Mouse (Mus musculus) liver, embryonic 16.5 days (tissue): ENCODE results near the gene Gal. TPM values are rescaled to one million over a fixed set of nuclear protein-coding genes. Genes with fewer than 3 reads are reported as not detected.

ENCODE experiments used
- ATAC-seq: fragments of 200-750 bp; cut with Nextera tagmentation; 2 replicates; pipeline ENCODE4 v1.8.0; 2017; ENCODE audit warnings: low read depth, mild to moderate bottlenecking, moderate number of reproducible peaks, moderate library complexity
- H3K27ac ChIP-seq: fragments of 300-500 bp; sonication (generic); 2 replicates; pipeline ENCODE4 v1.5.1; 2014; ENCODE audit warnings: mild to moderate bottlenecking, low read length
- H3K27me3 ChIP-seq: fragments of 300-500 bp; sonication (generic); 2 replicates; pipeline ENCODE4 v1.6.1; 2014; ENCODE audit warnings: low read depth, low read length, mixed read lengths; ENCODE audit not compliant: control insufficient read depth, insufficient read depth
- H3K36me3 ChIP-seq: fragments of 300-500 bp; sonication (generic); 2 replicates; pipeline ENCODE4 v1.6.1; 2014; ENCODE audit warnings: mild to moderate bottlenecking; ENCODE audit not compliant: control insufficient read depth, insufficient read depth
- H3K4me1 ChIP-seq: fragments of 300-500 bp; sonication (generic); 2 replicates; pipeline ENCODE4 v1.6.1; 2014; ENCODE audit warnings: low read depth, low read length, mixed read lengths; ENCODE audit not compliant: control insufficient read depth
- H3K4me2 ChIP-seq: fragments of 300-500 bp; sonication (generic); 2 replicates; pipeline ENCODE4 v1.6.1; 2014; ENCODE audit warnings: low read depth, low read length, mixed read lengths
- H3K4me3 ChIP-seq: fragments of 300-500 bp; sonication (generic); 2 replicates; pipeline ENCODE4 v1.5.1; 2014; ENCODE audit warnings: low read depth, mild to moderate bottlenecking, low read length
- H3K9ac ChIP-seq: fragments of 300-500 bp; sonication (generic); 2 replicates; pipeline ENCODE4 v1.6.1; 2014; ENCODE audit warnings: low read depth, low read length
- H3K9me3 ChIP-seq: fragments of 300-500 bp; sonication (generic); replicated peaks from 2 replicates; pipeline ENCODE4 v1.6.1; 2016; ENCODE audit warnings: low read length; ENCODE audit not compliant: control insufficient read depth
- WGBS: fragments of 180-500 bp; shearing (Covaris S2); extraction: QIAGEN DNeasy Blood & Tissue Kit; methylation state at CpG from one replicate; pipeline ENCODE4 v1.1.7; 2014; ENCODE audit not compliant: insufficient replicate concordance; 5-methylcytosine and 5-hydroxymethylcytosine counted together
- polyA plus RNA-seq: library from polyadenylated mRNA; unstranded; fragments of >200 nt; fragmentation: Nextera tagmentation; extraction: Ambion mirVana; gene quantifications from 2 replicates; pipeline ENCODE4 v1.2.1, GENCODE M21; 2015

The Gal gene
- polyA plus RNA-seq, 1 experiment from 2014 or later = not detected

DNA sequence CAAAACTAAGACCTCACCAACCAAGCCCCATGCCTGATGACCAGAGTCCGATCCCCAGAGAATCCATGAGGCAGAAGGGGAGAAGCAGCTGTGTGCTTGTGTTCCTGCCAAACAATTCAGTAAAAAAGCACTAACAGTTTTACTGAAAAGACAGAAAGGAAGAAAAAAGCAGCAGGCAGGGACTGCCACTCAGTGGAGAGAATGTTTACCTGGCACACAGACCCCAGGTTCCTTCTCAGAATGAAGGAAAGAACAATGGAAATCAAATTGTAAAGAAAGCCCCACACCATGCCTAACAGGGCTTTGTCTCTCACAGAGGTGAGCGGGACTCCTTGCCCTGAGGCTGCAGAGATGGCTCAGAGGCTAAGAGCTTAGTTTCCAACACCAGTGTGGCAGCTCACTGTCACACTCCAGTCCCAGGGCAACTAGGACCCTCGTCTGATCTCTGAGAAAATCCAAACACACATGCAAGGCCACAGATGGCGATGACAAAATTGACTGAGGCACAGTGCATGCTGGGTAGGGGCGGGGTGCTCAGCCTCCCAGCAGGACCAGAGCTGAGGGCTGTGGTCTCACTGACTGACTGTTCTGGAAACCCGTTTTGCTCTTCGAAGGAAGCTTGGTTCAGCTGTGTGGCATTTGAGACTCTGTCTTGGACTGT, 14.9 kb upstream of the Gal start:
- H3K4me2 ChIP-seq = no peak overlapping the region
- H3K27ac ChIP-seq = no peak overlapping the region
- no peaks in the 10 kb centered on the region for H3K27me3 ChIP-seq
- no peaks in the 10 kb centered on the region for H3K9me3 ChIP-seq
- H3K36me3 ChIP-seq = no peaks in the 10 kb centered on the region
- no peak overlapping the region for H3K4me3 ChIP-seq
- 51% methylated on average over 7 of the region's 7 CpGs for WGBS
- no peaks in the 10 kb centered on the region for H3K4me1 ChIP-seq
- no peak overlapping the region for H3K9ac ChIP-seq
- no peak for ATAC-seq

DNA sequence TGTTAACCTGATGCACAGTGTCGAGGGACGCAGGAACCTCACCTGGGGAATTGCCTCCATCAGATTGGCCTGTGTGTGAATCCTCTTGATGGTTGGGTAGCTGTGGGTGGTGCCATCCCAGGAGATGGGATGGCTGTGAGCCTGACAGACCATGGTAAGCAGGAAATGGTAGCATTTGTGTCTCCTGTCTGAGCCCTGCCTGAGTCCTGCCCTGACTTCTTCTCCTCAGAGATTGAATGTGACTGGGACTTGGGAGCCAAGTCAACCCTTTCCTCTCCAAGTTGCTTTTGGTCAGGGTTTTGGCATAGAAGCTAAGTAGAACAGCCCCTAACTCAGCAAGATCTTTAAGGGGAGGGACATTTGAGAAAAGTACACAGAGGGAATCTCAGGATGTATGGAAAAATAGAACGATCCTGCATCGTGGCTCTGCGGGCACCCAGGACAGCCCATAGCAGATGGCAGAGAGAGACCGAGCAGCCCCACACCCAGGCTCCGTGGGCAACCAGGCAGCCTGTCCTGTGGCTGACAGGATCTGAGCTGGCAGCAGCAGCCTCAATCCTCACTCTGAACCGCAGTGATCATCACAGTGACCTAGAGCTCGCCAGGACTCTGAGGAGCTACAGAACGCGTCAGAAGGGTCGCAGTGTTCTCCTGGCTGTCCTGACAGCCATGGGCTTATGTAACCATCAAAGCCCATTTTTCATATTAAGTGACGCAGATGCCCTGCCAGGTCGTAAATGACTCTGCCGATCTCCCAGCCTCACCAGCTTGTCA, 13.9 kb upstream of the Gal start:
- Histone ChIP-seq H3K27me3 (no peaks in the 10 kb centered on the region), H3K4me3 (no peak overlapping the region), H3K9ac (no peak overlapping the region), H3K27ac (no peak overlapping the region), H3K36me3 (no peaks in the 10 kb centered on the region), H3K4me2 (no peak overlapping the region), H3K9me3 (no peaks in the 10 kb centered on the region), H3K4me1 (no peaks in the 10 kb centered on the region)
- no peak for ATAC-seq
- WGBS = 70% methylated on average over 15 of the region's 15 CpGs

DNA sequence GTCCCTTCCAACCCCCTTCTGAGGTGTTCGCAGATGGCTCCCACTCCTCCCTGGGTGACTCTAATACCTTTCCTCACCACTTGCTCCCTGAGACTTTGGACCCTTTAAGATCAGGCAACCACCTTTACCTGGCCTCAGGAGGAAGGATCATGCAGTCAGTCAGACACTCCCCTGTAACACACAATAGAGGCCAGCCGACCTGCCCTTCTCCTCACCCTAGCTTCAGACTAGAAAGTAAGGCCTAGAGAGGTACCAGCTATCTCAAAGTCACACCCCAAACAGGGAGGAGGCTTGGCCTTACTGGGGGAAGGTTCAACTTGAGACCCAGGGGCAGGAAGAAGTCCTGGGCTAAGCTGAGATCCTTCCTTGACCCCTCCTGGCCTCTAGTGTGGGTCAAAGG, 9.9 kb upstream of the Gal start:
- Histone ChIP-seq H3K27ac (no peak overlapping the region), H3K9me3 (no peaks in the 10 kb centered on the region), H3K4me2 (no peak overlapping the region), H3K4me3 (no peak overlapping the region), H3K9ac (no peak overlapping the region), H3K27me3 (no peaks in the 10 kb centered on the region), H3K4me1 (no peaks in the 10 kb centered on the region; the same call in 1 of the 2 replicates), H3K36me3 (no peaks in the 10 kb centered on the region)
- no peak for ATAC-seq
- WGBS = 67% methylated on average over 2 of the region's 2 CpGs

DNA sequence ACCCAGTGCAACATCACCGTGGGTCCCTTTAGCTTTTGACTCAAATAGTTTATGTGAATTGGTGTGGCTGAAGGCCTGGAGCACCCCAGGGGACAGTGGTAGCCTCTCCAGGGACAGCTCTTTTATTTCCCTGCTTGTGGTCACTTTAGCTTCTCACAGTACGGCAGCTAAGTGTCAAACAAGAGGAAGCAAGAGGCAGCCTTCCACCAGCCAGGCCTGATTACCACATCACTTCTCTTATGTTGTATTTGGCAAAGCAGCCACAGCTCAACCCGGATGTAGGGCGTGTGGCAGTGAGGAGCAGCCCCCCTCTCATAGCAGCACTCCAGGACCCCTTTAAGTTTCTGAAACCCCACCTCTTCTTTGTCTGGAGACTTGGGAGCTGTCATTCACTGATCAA, 8.6 kb upstream of the Gal start:
- no peaks in the 10 kb centered on the region; the same call in 1 of the 2 replicates for H3K9me3 ChIP-seq
- H3K4me3 ChIP-seq = no peak overlapping the region
- 26% methylated on average over 4 of the region's 4 CpGs for WGBS
- H3K4me1 ChIP-seq = no peaks in the 10 kb centered on the region; the same call in 1 of the 2 replicates
- H3K27me3 ChIP-seq = no peaks in the 10 kb centered on the region
- H3K9ac ChIP-seq = no peak overlapping the region
- H3K4me2 ChIP-seq = no peak overlapping the region
- H3K27ac ChIP-seq = 0 out of 2 replicates have a peak overlapping the region, but pooled peaks have one; percentile 5
- H3K36me3 ChIP-seq = no peaks in the 10 kb centered on the region
- 0 out of 2 replicates have a peak, but pooled peaks have one; percentile 3 for ATAC-seq

DNA sequence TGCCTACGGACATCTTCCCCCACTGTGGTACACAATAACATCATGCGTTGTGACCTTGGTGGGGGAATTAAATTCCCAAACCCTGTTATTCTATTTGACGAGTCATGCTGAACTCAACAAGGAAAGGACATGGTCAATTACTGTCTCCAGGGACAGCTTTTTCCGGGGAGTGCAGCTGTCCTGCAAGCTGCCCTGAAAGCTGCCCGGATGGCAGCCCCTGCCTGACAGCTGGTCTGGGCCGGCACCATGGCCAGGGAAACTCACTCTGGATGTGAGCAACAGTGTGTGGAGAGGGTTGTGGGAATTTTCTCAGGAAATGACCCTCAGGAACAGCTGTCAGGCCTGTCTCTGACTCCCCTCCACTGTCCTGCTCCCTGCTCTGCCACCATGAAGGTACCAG, 8.1 kb upstream of the Gal start:
- Histone ChIP-seq H3K27ac (no peak overlapping the region; the same call in 1 of the 2 replicates), H3K27me3 (no peaks in the 10 kb centered on the region), H3K4me2 (no peak overlapping the region), H3K4me1 (no peaks in the 10 kb centered on the region; the same call in 1 of the 2 replicates), H3K9ac (no peak overlapping the region), H3K9me3 (no peaks in the 10 kb centered on the region; the same call in 1 of the 2 replicates), H3K36me3 (no peaks in the 10 kb centered on the region), H3K4me3 (no peak overlapping the region)
- 72% methylated on average over 6 of the region's 6 CpGs for whole genome bisulfite sequencing
- ATAC-seq = no peak

DNA sequence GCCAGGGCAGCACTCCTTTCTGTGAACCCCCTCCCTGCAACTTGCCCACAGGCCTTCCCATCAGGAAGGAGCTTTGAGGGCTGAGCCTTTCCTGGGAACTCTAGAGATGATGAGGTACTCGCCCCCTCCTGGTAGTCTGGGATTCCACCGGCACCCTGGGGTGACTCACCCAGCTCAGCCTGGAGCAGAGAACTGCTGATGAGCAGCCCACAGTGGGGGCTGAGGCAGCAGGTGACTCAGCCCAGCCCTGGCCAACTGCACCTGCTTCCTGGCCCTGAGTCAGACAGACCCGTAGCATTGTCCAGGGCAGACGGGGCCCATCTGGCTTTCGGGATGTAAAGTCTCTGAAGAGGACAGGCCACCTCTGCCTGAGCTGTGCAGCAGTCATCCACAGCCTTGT, 4.9 kb upstream of the Gal start:
- ATAC-seq = no peak
- Histone ChIP-seq H3K27ac (no peak overlapping the region), H3K9ac (no peak overlapping the region), H3K4me1 (no peaks in the 10 kb centered on the region; the same call in 1 of the 2 replicates), H3K27me3 (peaks cover 12% of the 10 kb centered on the region), H3K4me3 (no peak overlapping the region), H3K4me2 (no peak overlapping the region), H3K9me3 (no peaks in the 10 kb centered on the region; the same call in 1 of the 2 replicates), H3K36me3 (no peaks in the 10 kb centered on the region)
- 53% methylated on average over 5 of the region's 5 CpGs for WGBS

DNA sequence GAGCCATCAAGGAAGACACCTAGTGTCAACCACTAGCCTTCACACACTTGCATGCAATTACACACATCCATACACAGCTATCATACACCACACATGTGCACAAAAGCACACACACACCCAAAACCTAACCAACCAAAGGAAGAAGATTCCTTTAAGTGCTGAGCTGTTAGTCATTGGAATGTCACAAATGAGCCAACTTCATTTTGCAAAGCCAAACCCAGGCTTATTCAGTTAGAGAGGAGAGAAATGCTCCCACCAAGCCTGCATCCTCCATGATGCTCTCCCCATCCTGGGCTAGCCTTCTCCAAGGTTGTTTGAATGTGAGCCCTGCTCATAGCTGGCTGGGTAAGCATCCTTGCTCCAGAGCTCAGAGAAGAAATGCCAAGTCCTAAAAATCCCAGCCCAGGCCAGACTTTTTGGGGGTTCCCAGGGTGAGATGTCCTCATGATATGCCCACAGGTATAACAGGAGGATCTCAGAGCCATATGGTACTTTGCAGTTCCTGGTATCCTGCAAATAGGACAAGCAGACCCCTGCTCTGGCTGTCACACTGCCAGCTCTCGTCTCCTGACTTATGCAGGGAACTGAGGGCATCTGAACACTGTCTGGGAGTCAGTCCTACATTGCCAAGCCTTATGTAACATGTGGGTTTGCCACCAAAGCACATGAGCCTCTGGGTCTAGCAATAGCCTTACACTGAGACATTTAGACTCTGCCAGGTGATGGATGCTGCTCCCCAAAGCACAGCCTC, 8.6 kb downstream of the Gal start:
- Histone ChIP-seq H3K27me3 (no peaks in the 10 kb centered on the region), H3K36me3 (no peaks in the 10 kb centered on the region), H3K4me2 (no peak overlapping the region), H3K27ac (no peak overlapping the region), H3K9ac (no peak overlapping the region), H3K4me3 (no peak overlapping the region), H3K4me1 (no peaks in the 10 kb centered on the region), H3K9me3 (no peaks in the 10 kb centered on the region)
- ATAC-seq = no peak
- WGBS = 42% methylated on average over 1 of the region's 1 CpGs

DNA sequence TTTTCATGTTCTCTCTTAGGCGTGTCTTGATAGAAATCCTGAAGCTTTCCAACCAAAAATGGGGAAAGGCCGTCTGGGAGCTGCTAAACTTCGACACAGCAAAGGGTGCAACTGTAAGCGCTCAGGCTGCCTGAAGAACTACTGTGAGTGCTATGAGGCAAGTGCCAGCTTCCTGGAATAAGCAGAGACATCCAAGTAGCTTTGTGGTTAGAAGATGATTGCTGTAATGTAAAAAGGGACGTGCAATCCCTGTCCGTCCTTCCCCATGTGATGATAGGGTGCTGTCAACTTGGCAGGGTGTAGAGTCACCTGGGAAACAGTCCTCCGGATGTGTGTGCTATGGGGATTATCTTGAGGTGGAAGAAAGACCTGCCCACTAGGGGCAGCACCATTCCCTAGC, 10.3 kb downstream of the Gal start:
- Histone ChIP-seq H3K9ac (no peak overlapping the region), H3K4me3 (no peak overlapping the region), H3K4me1 (no peaks in the 10 kb centered on the region), H3K36me3 (no peaks in the 10 kb centered on the region), H3K4me2 (no peak overlapping the region), H3K27ac (no peak overlapping the region), H3K9me3 (no peaks in the 10 kb centered on the region), H3K27me3 (no peaks in the 10 kb centered on the region)
- ATAC-seq = no peak
- WGBS = 53% methylated on average over 7 of the region's 7 CpGs
